Mouse (Mus musculus): Measurements from ENCODE around the gene Kif5a.

Gene Kif5a

GRCm38 (mm10) chr10:127289573-127290191 lies 26.5 kb upstream of the Kif5a start:
- peak; percentile 35 to 54 for DNase-seq (ENCODE audit: low spot score in 2 of 2)

- DNase-seq (ENCODE audit: low spot score in 2 of 2), result peak; percentile 76 to 84
These were observed 25.8 kb upstream of the Kif5a start, which contains the start of gene Mbd6 for GRCm38 (mm10) chr10:127288800-127289572. TSS of gene Mbd6 (minus strand) at chr10:127289018.

- DNase-seq (ENCODE audit: low spot score in 2 of 2), result peak; percentile 26 to 40
These were observed 25.2 kb upstream of the Kif5a start for GRCm38 (mm10) chr10:127288328-127288799.

- DNase-seq (ENCODE audit: low spot score in 2 of 2), result no peak
These were observed 24.8 kb upstream of the Kif5a start for GRCm38 (mm10) chr10:127287936-127288293.

- no peak for DNase-seq (ENCODE audit: low spot score in 2 of 2)
These were observed 24.3 kb upstream of the Kif5a start for GRCm38 (mm10) chr10:127287271-127287935.

GRCm38 (mm10) chr10:127286730-127287129 lies 23.6 kb upstream of the Kif5a start:
- no peak for DNase-seq (ENCODE audit: low spot score in 2 of 2)

- DNase-seq (ENCODE audit: low spot score in 2 of 2), result no peak
These were observed 23.0 kb upstream of the Kif5a start for GRCm38 (mm10) chr10:127286194-127286593.

GRCm38 (mm10) chr10:127285644-127286043 lies 22.5 kb upstream of the Kif5a start:
- no peak for DNase-seq (ENCODE audit: low spot score in 2 of 2)

- no peak for DNase-seq (ENCODE audit: low spot score in 2 of 2)
These were observed 21.8 kb upstream of the Kif5a start for GRCm38 (mm10) chr10:127284724-127285500.

GRCm38 (mm10) chr10:127284105-127284622 lies 21.0 kb upstream of the Kif5a start:
- no peak for DNase-seq (ENCODE audit: low spot score in 2 of 2)

GRCm38 (mm10) chr10:127282620-127283215 lies 19.6 kb upstream of the Kif5a start:
- no peak for DNase-seq (ENCODE audit: low spot score in 2 of 2)

GRCm38 (mm10) chr10:127281316-127281715 lies 18.2 kb upstream of the Kif5a start:
- DNase-seq (ENCODE audit: low spot score in 2 of 2), result no peak

GRCm38 (mm10) chr10:127279730-127280129 lies 16.6 kb upstream of the Kif5a start:
- DNase-seq (ENCODE audit: low spot score in 2 of 2), result no peak

- DNase-seq (ENCODE audit: low spot score in 2 of 2), result no peak
These were observed 11.3 kb upstream of the Kif5a start for GRCm38 (mm10) chr10:127274261-127275022.

GRCm38 (mm10) chr10:127272371-127272770 lies 9.2 kb upstream of the Kif5a start:
- DNase-seq (ENCODE audit: low spot score in 2 of 2), result no peak

- no peak for DNase-seq (ENCODE audit: low spot score in 2 of 2)
These were observed 6.7 kb upstream of the Kif5a start for GRCm38 (mm10) chr10:127269884-127270283.

GRCm38 (mm10) chr10:127269036-127269435 lies 5.9 kb upstream of the Kif5a start:
- no peak for DNase-seq (ENCODE audit: low spot score in 2 of 2)

- no peak for DNase-seq (ENCODE audit: low spot score in 2 of 2)
These were observed 5.3 kb upstream of the Kif5a start for GRCm38 (mm10) chr10:127268401-127268800.

- DNase-seq (ENCODE audit: low spot score in 2 of 2), result no peak
These were observed 4.2 kb upstream of the Kif5a start for GRCm38 (mm10) chr10:127267318-127267717.
